Mouse (Mus musculus): ENCODE results near the gene Sftpd.

- TF ChIP-seq CTCF (IDR thresholded peaks at IDR 0.05; ENCODE audit: control insufficient read depth, insufficient read depth, low read length), result no peak
- no peak for TF ChIP-seq POLR2A (IDR thresholded peaks at IDR 0.05; ENCODE audit: borderline replicate concordance, control insufficient read depth, low read depth, low read length)
These were observed 13.2 kb upstream of the Sftpd start for GRCm38 (mm10) chr14:41198037-41198730.

Measured in bone marrow, adult 2 months (tissue).